Mouse (Mus musculus) midbrain, embryonic 13.5 days (tissue): ENCODE data around the gene Olfr1157. TPM values are rescaled to one million over a fixed set of nuclear protein-coding genes. Genes with fewer than 3 reads are reported as not detected.

Experiments used
- ATAC-seq: fragments of 200-750 bp; cut with Nextera tagmentation; 2 replicates; pipeline ENCODE4 v1.8.0; 2017; ENCODE audit warnings: mild to moderate bottlenecking, moderate TSS enrichment, moderate library complexity
- H3K27ac ChIP-seq: fragments of 300-500 bp; sonication (generic); 2 replicates; pipeline ENCODE4 v1.5.1; 2015; ENCODE audit warnings: inconsistent platforms, mild to moderate bottlenecking, moderate library complexity
- H3K27me3 ChIP-seq: fragments of 300-500 bp; sonication (generic); 2 replicates; pipeline ENCODE4 v1.6.1; 2015; ENCODE audit warnings: mild to moderate bottlenecking, inconsistent platforms
- H3K36me3 ChIP-seq: fragments of 300-500 bp; sonication (generic); 2 replicates; pipeline ENCODE4 v1.6.1; 2015; ENCODE audit warnings: mild to moderate bottlenecking, inconsistent platforms
- H3K4me1 ChIP-seq: fragments of 300-500 bp; sonication (generic); replicated peaks from 2 replicates; pipeline ENCODE4 v1.6.1; 2015; ENCODE audit warnings: inconsistent platforms
- H3K4me2 ChIP-seq: fragments of 300-500 bp; sonication (generic); replicated peaks from 2 replicates; pipeline ENCODE4 v1.6.1; 2015; ENCODE audit warnings: moderate library complexity, mild to moderate bottlenecking, inconsistent platforms
- H3K4me3 ChIP-seq: fragments of 300-500 bp; sonication (generic); replicated peaks from 2 replicates; pipeline ENCODE4 v1.5.1; 2015; ENCODE audit warnings: mild to moderate bottlenecking, inconsistent platforms
- H3K9ac ChIP-seq: fragments of 300-500 bp; sonication (generic); replicated peaks from 2 replicates; pipeline ENCODE4 v1.6.1; 2015; ENCODE audit warnings: mild to moderate bottlenecking, inconsistent platforms
- H3K9me3 ChIP-seq: fragments of 300-500 bp; sonication (generic); 2 replicates; pipeline ENCODE4 v1.6.1; 2016; ENCODE audit warnings: mild to moderate bottlenecking, inconsistent platforms
- whole genome bisulfite sequencing: fragments of 180-500 bp; shearing (Covaris S2); methylation state at CpG from one replicate; pipeline ENCODE4 v1.1.7; 2015; 5-methylcytosine and 5-hydroxymethylcytosine counted together
- polyA plus RNA-seq: library from polyadenylated mRNA; unstranded; fragments of >200 nt; fragmentation: Nextera tagmentation; extraction: Ambion mirVana; gene quantifications from 2 replicates; pipeline ENCODE4 v1.2.1, GENCODE M21; 2015

Olfr1157 gene
- polyA plus RNA-seq = not detected in 2 replicates

- Histone ChIP-seq H3K4me3 (no peak within 1 kb of the TSS), H3K9ac (no peak within 1 kb of the TSS), H3K27ac (no peak within 1 kb of the TSS), H3K4me1 (no peaks in the 10 kb centered on the region), H3K27me3 (no peaks in the 10 kb centered on the region), H3K9me3 (no peaks in the 10 kb centered on the region), H3K36me3 (no peaks in the 10 kb centered on the region), H3K4me2 (no peak within 1 kb of the TSS)
- 96% methylated on average over 4 of the region's 4 CpGs for WGBS
- no peak for ATAC-seq
These were observed at the start of gene Olfr1157 for GRCm38 (mm10) chr2:87968199-87968598. Gene Olfr1157, minus strand, starts transcription at chr2:87968299.

GRCm38 (mm10) chr2:88007515-88008318 is 39.6 kb upstream of the Olfr1157 start, which contains the start of gene Olfr1160:
Gene Olfr1160, minus strand, starts transcription at chr2:88008268.
- H3K9ac ChIP-seq = no peak within 1 kb of the TSS
- no peaks in the 10 kb centered on the region for H3K4me1 ChIP-seq
- H3K36me3 ChIP-seq = no peaks in the 10 kb centered on the region
- no peaks in the 10 kb centered on the region for H3K27me3 ChIP-seq
- no peak within 1 kb of the TSS for H3K4me2 ChIP-seq
- H3K4me3 ChIP-seq = no peak within 1 kb of the TSS
- H3K9me3 ChIP-seq = no peaks in the 10 kb centered on the region
- ATAC-seq = no peak
- H3K27ac ChIP-seq = no peak within 1 kb of the TSS

DNA sequence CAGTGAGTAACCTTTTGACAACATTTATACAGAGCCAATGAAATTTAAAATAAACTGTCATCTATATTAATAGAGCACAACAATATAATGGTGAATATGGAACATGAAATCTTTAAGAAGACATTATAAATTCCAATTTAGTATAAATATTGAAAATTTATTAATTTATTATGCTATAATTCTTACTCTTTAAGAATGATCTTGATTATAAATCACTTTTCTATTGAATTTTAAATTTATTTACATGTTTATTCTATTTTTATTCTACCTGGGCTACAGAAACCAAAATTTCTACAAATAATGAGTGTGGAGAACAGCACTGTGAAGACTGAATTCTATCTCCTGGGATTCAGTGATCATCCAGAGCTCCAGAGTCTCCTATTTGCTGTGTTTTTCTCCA is 21.7 kb upstream of the Olfr1157 start, which contains the start of gene Olfr1158:
Gene Olfr1158 (plus strand): TSS at position 301 of the 400 bp plus-strand sequence.
- H3K27me3 ChIP-seq = no peaks in the 10 kb centered on the region
- H3K9ac ChIP-seq = no peak within 1 kb of the TSS
- no peak within 1 kb of the TSS for H3K4me2 ChIP-seq
- H3K4me1 ChIP-seq = no peaks in the 10 kb centered on the region
- no peak within 1 kb of the TSS for H3K4me3 ChIP-seq
- no peaks in the 10 kb centered on the region for H3K36me3 ChIP-seq
- ATAC-seq = no peak
- H3K9me3 ChIP-seq = no peaks in the 10 kb centered on the region
- no peak within 1 kb of the TSS for H3K27ac ChIP-seq

GRCm38 (mm10) chr2:87974563-87974962 is 6.5 kb upstream of the Olfr1157 start, which contains the start of gene Olfr74:
Gene Olfr74, minus strand, starts transcription at chr2:87974663.
- no peak within 1 kb of the TSS for H3K9ac ChIP-seq
- H3K27me3 ChIP-seq = no peaks in the 10 kb centered on the region
- H3K9me3 ChIP-seq = no peaks in the 10 kb centered on the region
- H3K4me2 ChIP-seq = no peak within 1 kb of the TSS
- ATAC-seq = no peak
- no peaks in the 10 kb centered on the region for H3K36me3 ChIP-seq
- no peak within 1 kb of the TSS for H3K4me3 ChIP-seq
- no peak within 1 kb of the TSS for H3K27ac ChIP-seq
- 76% methylated on average over 3 of the region's 3 CpGs for WGBS
- no peaks in the 10 kb centered on the region for H3K4me1 ChIP-seq

DNA sequence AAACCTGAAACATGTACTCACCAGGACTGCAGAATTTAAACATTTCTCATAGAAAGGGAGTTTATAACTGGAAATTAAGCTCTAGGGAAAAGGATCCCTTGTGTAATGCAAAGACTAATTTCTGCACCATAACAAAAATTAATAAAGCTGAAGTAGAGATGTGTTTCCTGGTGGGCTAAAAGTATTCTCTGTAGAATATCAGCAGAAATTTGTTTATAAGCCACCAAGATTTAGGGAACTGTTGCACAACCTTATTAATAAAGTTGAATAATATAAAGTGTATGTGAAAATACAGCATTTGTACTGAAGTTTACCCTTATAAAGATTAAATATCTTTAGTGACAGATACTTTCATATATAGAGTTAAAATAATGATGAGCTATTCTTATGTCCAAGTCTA is 15.1 kb downstream of the Olfr1157 start, which contains the start of gene Olfr1156:
Gene Olfr1156 (minus strand): TSS at position 101 of the 400 bp plus-strand sequence.
- H3K27me3 ChIP-seq = no peaks in the 10 kb centered on the region
- H3K9me3 ChIP-seq = no peaks in the 10 kb centered on the region
- H3K4me3 ChIP-seq = no peak within 1 kb of the TSS
- no peak within 1 kb of the TSS for H3K27ac ChIP-seq
- H3K4me2 ChIP-seq = no peak within 1 kb of the TSS
- no peaks in the 10 kb centered on the region for H3K36me3 ChIP-seq
- ATAC-seq = no peak
- H3K9ac ChIP-seq = no peak within 1 kb of the TSS
- no peaks in the 10 kb centered on the region for H3K4me1 ChIP-seq

GRCm38 (mm10) chr2:87945037-87945436 is 23.1 kb downstream of the Olfr1157 start, which contains the start of gene Olfr1155:
Gene Olfr1155, minus strand, starts transcription at chr2:87945137.
- Histone ChIP-seq H3K27me3 (no peaks in the 10 kb centered on the region), H3K36me3 (no peaks in the 10 kb centered on the region), H3K27ac (no peak within 1 kb of the TSS), H3K4me1 (no peaks in the 10 kb centered on the region), H3K4me2 (no peak within 1 kb of the TSS), H3K4me3 (no peak within 1 kb of the TSS), H3K9ac (no peak within 1 kb of the TSS), H3K9me3 (no peaks in the 10 kb centered on the region)
- 96% methylated on average over 1 of the region's 1 CpGs for WGBS
- no peak for ATAC-seq

Other genes with a start within 250 kb of the Olfr1157 start
- gene Olfr1138, start 228.3 kb downstream of the Olfr1157 start, polyA plus RNA-seq = not detected in 2 replicates
- not detected in 2 replicates for gene Olfr1140, start 224.5 kb downstream of the Olfr1157 start, polyA plus RNA-seq
- gene Olfr1141, start 214.3 kb downstream of the Olfr1157 start, polyA plus RNA-seq = not detected in 2 replicates
- gene Olfr152, start 188.8 kb downstream of the Olfr1157 start, polyA plus RNA-seq = not detected in 2 replicates
- not detected in 2 replicates for gene Olfr1143, start 167.7 kb downstream of the Olfr1157 start, polyA plus RNA-seq
- gene Olfr1145, start 158.5 kb downstream of the Olfr1157 start, polyA plus RNA-seq = not detected in 2 replicates
- gene Olfr1148, start 137.8 kb downstream of the Olfr1157 start, polyA plus RNA-seq = not detected in 2 replicates
- not detected in 2 replicates for gene Olfr1150-ps1, start 124.3 kb downstream of the Olfr1157 start, polyA plus RNA-seq
- gene Olfr1151, start 112.4 kb downstream of the Olfr1157 start, polyA plus RNA-seq = not detected in 2 replicates
- gene Olfr1152, start 101.8 kb downstream of the Olfr1157 start, polyA plus RNA-seq = not detected in 2 replicates
- not detected in 2 replicates for gene Olfr1153, start 73.3 kb downstream of the Olfr1157 start, polyA plus RNA-seq
- not detected in 2 replicates for gene Olfr1154, start 63.1 kb downstream of the Olfr1157 start, polyA plus RNA-seq
- not detected in 2 replicates for gene Olfr1155, start 23.2 kb downstream of the Olfr1157 start, polyA plus RNA-seq
- gene Olfr1156, start 15.2 kb downstream of the Olfr1157 start, polyA plus RNA-seq = not detected in 2 replicates
- gene Olfr74, start 6.4 kb upstream of the Olfr1157 start, polyA plus RNA-seq = not detected in 2 replicates
- gene Olfr1158, start 21.8 kb upstream of the Olfr1157 start, polyA plus RNA-seq = not detected in 2 replicates
- not detected in 2 replicates for gene Olfr1160, start 40.0 kb upstream of the Olfr1157 start, polyA plus RNA-seq
- not detected in 2 replicates for gene Olfr1161, start 54.5 kb upstream of the Olfr1157 start, polyA plus RNA-seq
- gene Olfr73, start 69.4 kb upstream of the Olfr1157 start, polyA plus RNA-seq = not detected in 2 replicates
- not detected in 2 replicates for gene Olfr1162, start 82.8 kb upstream of the Olfr1157 start, polyA plus RNA-seq
- gene Olfr1163, start 103.5 kb upstream of the Olfr1157 start, polyA plus RNA-seq = not detected in 2 replicates
- gene Olfr1164, start 125.7 kb upstream of the Olfr1157 start, polyA plus RNA-seq = not detected in 2 replicates
- not detected in 2 replicates for gene Olfr1166, start 160.0 kb upstream of the Olfr1157 start, polyA plus RNA-seq
- gene Olfr1167, start 186.9 kb upstream of the Olfr1157 start, polyA plus RNA-seq = not detected in 2 replicates
- gene Olfr1168, start 213.6 kb upstream of the Olfr1157 start, polyA plus RNA-seq = not detected in 2 replicates